Mouse (Mus musculus): ENCODE measurements at regions not wholly inside any gene's neighbourhood (a gene's known extent, or its start where the extent isn't known, plus 50 kb on each side); places are given as distances from the start of the nearest gene placed in this dataset.
"Not testable (repeated sequence)": the region's sequence is repeated elsewhere in the genome, so short reads cannot be mapped to it uniquely, and the experiment has no call there.

GRCm38 (mm10) chr4:105844675-105845466, 55.2 kb downstream of the Gm12728 start:
- no peak for DNase-seq

- DNase-seq: not testable (repeated sequence)
Measured at GRCm38 (mm10) chr4:105845998-105846989, 56.6 kb downstream of the Gm12728 start.

GRCm38 (mm10) chr4:105853086-105853485, 63.4 kb downstream of the Gm12728 start:
- DNase-seq: no peak

GRCm38 (mm10) chr4:105859052-105859864, 69.6 kb downstream of the Gm12728 start:
- peak; percentile 43 for DNase-seq

- DNase-seq: no peak
Measured at GRCm38 (mm10) chr4:105860930-105861653, 71.4 kb downstream of the Gm12728 start.

DNA sequence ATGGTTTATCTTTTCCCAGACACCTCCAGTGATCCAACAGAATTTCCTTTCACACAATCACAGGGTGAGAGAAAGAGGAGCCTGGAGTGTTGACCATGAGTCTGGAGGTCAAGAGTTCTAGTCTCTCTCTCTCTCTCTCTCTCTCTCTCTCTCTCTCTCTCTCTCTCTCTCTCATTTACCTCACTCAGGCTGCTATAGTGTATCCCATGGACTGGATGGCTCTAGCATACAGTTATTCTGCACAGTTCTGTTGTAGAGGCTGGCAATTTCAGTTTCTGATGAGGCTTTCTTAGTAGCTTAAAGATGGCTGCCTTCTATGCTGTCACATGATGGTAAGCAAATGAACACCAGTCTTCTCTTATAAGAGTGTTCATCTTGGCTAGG, 72.0 kb downstream of the Gm12728 start:
- no peak for DNase-seq

GRCm38 (mm10) chr4:105870512-105870911, 80.8 kb downstream of the Gm12728 start:
- DNase-seq: peak; percentile 3

DNA sequence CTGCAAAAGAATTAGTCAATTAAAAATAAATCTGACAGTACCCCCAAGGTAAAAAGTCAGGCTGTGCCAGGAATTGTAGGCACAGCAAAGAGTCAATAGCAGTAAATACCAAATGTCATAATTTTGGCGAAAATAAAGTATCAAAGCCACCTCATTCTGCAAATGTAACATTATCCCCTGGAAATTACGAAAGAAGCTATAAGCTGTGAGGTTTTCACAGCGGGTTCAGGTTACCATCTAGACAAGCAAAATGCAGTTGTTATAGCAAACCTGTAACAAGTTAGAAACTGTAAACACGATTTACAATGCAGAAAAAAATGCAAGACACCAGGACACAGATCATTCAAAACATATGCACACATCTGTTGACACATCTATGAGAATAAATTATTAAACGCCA, 87.6 kb downstream of the Gm12728 start:
- no peak for DNase-seq

DNA sequence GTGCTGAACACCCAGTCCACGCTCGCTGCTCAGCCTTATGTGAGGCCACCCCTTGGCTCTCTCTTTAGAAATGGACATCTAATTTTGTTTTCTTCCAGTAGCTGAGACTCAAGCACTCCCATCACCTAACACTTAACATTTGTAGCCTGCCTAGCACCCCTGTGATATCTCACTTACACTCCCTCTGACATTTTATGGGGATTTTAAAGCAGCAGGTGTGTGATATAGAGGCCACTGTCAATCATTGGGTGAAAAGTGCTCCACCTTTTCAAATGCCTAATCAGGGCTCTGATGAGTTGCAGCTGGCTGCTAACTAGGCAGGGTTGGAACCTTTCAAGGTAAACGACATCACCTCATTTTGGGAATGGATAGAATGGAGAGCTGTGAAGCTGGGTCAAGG, 90.2 kb downstream of the Gm12728 start:
- no peak for DNase-seq

DNA sequence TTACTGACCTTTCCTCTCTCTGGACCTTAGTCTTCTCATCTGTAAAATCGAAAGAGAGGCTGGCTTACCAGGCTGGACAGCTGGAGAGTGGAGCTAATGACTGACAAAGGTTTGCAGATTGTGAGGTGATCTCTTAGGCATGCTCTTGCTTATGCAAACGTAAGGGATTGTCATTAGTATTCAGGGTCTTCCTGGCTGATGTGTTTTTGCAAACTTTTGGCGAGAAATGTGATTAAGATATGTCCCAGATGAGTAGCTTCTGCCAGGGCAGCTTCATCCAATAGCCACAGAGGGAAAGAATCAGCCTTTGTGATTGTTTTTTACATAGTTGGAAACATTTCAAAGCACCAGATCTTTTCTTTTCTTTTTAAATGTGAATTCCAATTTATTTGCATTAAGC, 95.1 kb downstream of the Gm12728 start:
- DNase-seq: no peak

- no peak for DNase-seq
Measured at GRCm38 (mm10) chr4:105891438-105891837, 101.8 kb downstream of the Gm12728 start.

DNA sequence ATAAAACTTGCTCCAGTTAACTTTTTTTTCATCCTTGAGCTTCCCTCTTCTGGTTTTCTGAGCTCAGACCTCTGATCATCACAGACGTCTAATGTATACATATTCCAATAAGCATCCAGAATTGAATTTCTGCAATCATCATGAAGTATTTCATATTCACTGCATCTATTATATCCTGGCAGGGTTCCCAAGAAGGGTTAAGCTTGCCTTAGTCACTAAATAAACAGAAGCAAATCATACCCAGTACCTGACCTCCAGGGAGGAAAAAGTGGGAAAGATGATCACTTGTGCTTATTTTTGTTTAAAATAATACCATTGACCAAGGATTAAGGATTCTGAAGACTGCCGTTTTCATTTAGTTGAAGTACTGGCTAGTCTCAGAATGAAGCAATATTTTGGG, 102.4 kb downstream of the Gm12728 start:
- no peak for DNase-seq

- no peak for DNase-seq
Measured at GRCm38 (mm10) chr4:105895116-105895515, 105.4 kb downstream of the Gm12728 start.

GRCm38 (mm10) chr4:105898054-105898847, 108.6 kb downstream of the Gm12728 start:
- no peak for DNase-seq

- no peak for DNase-seq
Measured at GRCm38 (mm10) chr4:105904896-105905295, 115.2 kb downstream of the Gm12728 start.

- DNase-seq: peak; percentile 23
Measured at GRCm38 (mm10) chr4:105906411-105906810, 116.7 kb downstream of the Gm12728 start.

DNA sequence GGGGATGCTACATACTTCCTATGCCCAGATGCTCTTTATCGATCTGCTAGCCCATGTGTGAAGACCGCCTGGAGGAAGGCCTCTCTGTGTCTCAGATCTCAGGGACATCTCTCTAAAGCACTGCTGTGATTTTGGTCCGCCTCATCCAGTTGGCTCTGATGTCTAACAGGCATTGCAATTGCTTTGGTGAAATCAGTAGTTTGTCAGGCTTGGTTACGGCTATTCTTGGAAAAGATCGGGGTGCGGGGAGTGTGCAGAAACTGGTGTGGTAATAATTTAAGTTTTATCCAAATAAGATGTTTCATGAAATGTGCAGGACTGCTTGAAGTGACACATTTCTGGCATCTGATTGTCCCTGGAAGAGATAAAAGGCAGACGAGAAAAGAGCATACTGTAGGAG, 117.9 kb downstream of the Gm12728 start:
- DNase-seq: peak; percentile 28

DNA sequence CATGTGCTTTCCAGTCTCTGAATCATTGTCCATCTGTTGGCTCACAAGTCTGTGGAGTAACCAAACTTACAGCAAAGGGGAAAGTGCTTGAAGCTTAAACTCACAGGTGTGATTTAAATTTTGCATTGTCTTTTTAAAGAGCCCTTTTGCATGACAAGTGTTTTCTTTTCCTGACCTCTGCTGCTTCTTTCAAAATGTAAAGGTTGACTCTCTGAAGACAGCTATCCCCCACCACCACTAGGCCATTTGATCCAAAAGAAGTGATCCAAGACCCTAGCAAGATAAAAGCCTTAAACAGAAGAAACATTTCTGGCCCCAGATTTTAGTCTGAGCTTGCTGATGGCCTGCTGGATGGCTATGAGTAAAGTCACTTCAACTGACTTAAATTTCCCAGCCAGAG, 118.6 kb downstream of the Gm12728 start:
- DNase-seq: no peak

DNA sequence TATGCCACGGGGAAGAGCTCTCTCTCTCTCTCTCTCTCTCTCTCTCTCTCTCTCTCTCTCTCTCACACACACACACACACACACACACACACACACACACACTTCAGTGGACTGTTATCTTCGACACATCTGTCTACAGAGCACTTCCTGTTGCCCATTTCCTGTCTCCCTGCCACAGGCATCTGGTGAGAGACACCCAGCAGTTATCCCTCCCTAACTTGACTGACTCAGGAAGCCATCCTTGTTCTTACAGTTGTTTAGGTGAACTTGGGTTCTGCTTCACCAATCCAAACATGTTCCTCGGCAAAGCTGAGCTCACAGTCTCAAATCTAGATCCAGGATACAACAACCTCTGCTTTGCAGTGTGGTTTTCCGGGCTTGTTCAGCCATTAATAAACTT, 119.6 kb downstream of the Gm12728 start:
- peak; percentile 34 for DNase-seq

- peak; percentile 24 for DNase-seq
Measured at GRCm38 (mm10) chr4:105910666-105911065, 121.0 kb downstream of the Gm12728 start.

DNA sequence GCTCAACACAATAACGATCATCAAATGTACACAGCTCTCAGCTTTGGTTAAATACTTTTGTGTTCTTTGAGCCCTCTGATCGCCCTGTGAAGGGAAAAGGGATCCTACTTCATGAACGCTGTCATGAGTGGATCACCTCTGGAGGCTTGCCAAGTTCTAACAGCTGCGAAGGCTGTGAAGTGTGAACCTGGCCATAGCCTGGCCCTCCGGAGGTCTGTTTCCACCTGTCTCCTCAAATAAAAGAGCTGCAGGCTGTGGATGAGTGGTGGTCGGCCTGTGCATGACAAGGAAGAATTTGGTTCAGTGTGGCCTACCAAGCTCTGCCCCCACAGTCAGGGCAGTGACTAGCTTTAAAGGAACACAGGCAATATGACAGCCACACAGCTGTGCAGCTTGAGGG, 122.0 kb downstream of the Gm12728 start:
- no peak for DNase-seq

All from lung, postnatal 10 days (tissue).